Mouse (Mus musculus): ENCODE data around the gene Fto.

Gene Fto

GRCm38 (mm10) chr8:91448667-91449329 lies 135.5 kb downstream of the Fto start:
- no peak for DNase-seq (ENCODE audit: low read depth)

GRCm38 (mm10) chr8:91454926-91455325 lies 141.6 kb downstream of the Fto start:
- no peak for DNase-seq (ENCODE audit: low read depth)

- no peak for DNase-seq (ENCODE audit: low read depth)
Observed at GRCm38 (mm10) chr8:91455591-91455990, 142.3 kb downstream of the Fto start.

- no peak for DNase-seq (ENCODE audit: low read depth)
Observed at GRCm38 (mm10) chr8:91458016-91458415, 144.7 kb downstream of the Fto start.

GRCm38 (mm10) chr8:91460965-91461364 lies 147.6 kb downstream of the Fto start:
- no peak for DNase-seq (ENCODE audit: low read depth)

- DNase-seq (ENCODE audit: low read depth): no peak
Observed at GRCm38 (mm10) chr8:91463757-91464156, 150.4 kb downstream of the Fto start.

GRCm38 (mm10) chr8:91467463-91467862 lies 154.1 kb downstream of the Fto start:
- DNase-seq (ENCODE audit: low read depth): no peak

- DNase-seq (ENCODE audit: low read depth): no peak
Observed at GRCm38 (mm10) chr8:91467881-91468534, 154.7 kb downstream of the Fto start.

- no peak for DNase-seq (ENCODE audit: low read depth)
Observed at GRCm38 (mm10) chr8:91469441-91469840, 156.1 kb downstream of the Fto start.

GRCm38 (mm10) chr8:91474731-91475279 lies 161.5 kb downstream of the Fto start:
- no peak for DNase-seq (ENCODE audit: low read depth)

GRCm38 (mm10) chr8:91476988-91477387 lies 163.7 kb downstream of the Fto start:
- no peak for DNase-seq (ENCODE audit: low read depth)

GRCm38 (mm10) chr8:91477471-91477870 lies 164.1 kb downstream of the Fto start:
- DNase-seq (ENCODE audit: low read depth): no peak

GRCm38 (mm10) chr8:91482511-91482910 lies 169.2 kb downstream of the Fto start:
- DNase-seq (ENCODE audit: low read depth): no peak

GRCm38 (mm10) chr8:91486394-91486793 lies 173.1 kb downstream of the Fto start:
- no peak for DNase-seq (ENCODE audit: low read depth)

GRCm38 (mm10) chr8:91487456-91487855 lies 174.1 kb downstream of the Fto start:
- no peak for DNase-seq (ENCODE audit: low read depth)

- peak; percentile 33 for DNase-seq (ENCODE audit: low read depth)
Observed at GRCm38 (mm10) chr8:91488086-91488783, 174.9 kb downstream of the Fto start.

- DNase-seq (ENCODE audit: low read depth): no peak
Observed at GRCm38 (mm10) chr8:91488784-91489450, 175.6 kb downstream of the Fto start.

- DNase-seq (ENCODE audit: low read depth): no peak
Observed at GRCm38 (mm10) chr8:91490065-91490464, 176.7 kb downstream of the Fto start.

GRCm38 (mm10) chr8:91493373-91493772 lies 180.0 kb downstream of the Fto start:
- DNase-seq (ENCODE audit: low read depth): no peak

GRCm38 (mm10) chr8:91494501-91495259 lies 181.4 kb downstream of the Fto start:
- DNase-seq (ENCODE audit: low read depth): no peak

- no peak for DNase-seq (ENCODE audit: low read depth)
Observed at GRCm38 (mm10) chr8:91495260-91495601, 181.9 kb downstream of the Fto start.

- no peak for DNase-seq (ENCODE audit: low read depth)
Observed at GRCm38 (mm10) chr8:91496000-91496399, 182.7 kb downstream of the Fto start.

Measured in c-Kit-positive CD71-negative TER-119-negative erythroid progenitor cells, embryonic 14.5 days (primary cell).